Mouse (Mus musculus) adrenal gland (tissue): ENCODE data around the gene Adig.

ENCODE experiments used
- intact Hi-C: fragments of 180-260 bp; cut with DNase I; formaldehyde crosslinking; loops from one replicate; pipeline ENCODE4 v1.15.1; 2025
- long read RNA-seq, 2 experiments: library from polyadenylated mRNA; unstranded; transcript quantifications; one replicate each; pipeline ENCODE4 v2.0.0; 2020; ENCODE audit warnings: borderline replicate concordance in 1 of 2; ENCODE audit not compliant: insufficient replicate concordance in 1 of 2

The Adig gene
- long read RNA-seq, experiment 1, partial matches to known transcripts, result 0 of 3 reads
- long read RNA-seq, experiment 1, other reads (novel, unspliced or antisense), result 0 of 3 reads
- long read RNA-seq, experiment 2, partial matches to known transcripts, result 0 of 4 reads
- long read RNA-seq, experiment 2, other reads (novel, unspliced or antisense), result 4 of 4 reads

GRCm38 (mm10) chr2:158501836-158502812 lies at the start of gene Adig:
Gene Adig (plus strand): TSS chr2:158502612.
- intact Hi-C loops, result no loop called here

DNA sequence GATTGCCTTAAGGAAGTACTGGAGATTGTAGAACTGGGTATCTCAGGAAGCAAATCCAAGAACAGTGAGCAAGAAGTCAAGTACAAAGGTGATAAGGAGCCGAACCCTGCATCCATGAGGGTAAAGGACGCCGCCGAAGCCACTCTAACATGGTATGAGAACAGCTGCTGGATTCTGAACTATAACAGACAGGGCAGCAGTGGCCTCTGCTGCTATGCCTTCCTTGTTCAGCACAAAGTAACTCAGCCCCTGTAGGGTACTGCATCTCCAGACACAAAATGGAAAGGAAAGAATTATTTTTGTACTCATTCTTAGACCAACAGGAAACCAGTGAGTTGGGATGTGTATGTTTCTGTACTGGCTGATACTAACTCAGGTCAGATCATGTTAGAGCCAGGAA lies 46.0 kb upstream of the Adig start:
- intact Hi-C loops, result no loop called here

DNA sequence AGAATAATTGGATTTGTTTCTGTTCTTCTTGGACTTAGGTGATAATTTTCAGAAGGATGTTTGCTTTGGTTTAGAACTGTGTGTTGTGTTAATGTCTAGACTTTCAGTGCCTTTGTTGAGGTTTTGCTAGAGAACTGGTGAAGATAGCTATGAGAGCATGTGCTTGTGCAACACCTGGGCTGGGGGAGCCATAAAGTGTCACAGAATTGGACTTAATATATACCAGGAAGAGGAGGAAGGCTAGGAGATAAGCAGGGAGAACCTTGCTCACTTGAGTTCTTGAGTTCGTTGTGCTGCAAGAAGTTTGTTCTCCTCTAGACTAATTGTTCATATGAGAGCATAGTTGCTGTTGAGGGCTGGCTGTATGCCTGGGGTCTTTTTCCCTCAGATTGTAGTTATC lies 44.8 kb upstream of the Adig start:
- intact Hi-C loops, result no loop called here

DNA sequence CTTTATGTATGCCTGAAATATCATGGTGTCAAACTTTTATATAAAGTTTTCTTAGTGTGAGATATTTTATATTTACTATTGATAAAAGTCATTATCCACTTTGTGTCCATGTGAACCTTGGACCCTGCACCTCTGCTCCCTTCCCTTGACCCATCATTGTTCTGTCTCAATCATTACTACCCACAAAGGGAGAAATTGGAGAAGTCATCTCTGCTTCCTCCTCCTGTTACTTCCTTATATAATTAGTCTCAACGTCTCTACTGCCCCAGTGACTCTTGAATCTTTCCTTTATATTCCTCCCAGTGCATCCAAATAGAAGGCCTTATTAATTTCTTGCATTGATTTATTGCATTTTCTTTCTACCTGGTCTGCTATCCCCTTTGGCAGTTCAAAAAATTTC lies 40.0 kb upstream of the Adig start:
- intact Hi-C loops, result no loop called here

- intact Hi-C loops, result no loop called here
These were observed 28.3 kb upstream of the Adig start for GRCm38 (mm10) chr2:158474159-158474558.

DNA sequence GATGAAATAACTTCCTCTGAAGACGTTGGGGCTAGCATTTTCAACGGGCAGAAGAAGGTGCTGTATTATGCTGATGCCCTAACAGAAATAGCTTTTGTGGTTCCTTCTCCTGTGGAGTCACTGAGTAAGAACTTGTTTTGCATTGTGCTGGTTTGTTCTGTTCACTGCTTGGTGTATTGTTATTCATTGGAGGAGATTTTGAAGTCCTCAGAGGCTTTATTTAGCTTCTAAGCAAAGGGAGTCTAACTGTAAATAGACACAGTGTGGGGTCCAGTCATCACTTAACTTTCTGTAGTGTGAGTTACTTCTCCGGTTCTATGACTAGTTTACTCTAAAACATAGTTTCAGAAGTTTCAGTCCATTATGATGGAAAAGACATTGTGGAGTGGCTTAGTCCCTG lies 24.8 kb upstream of the Adig start:
- intact Hi-C loops, result loop anchor here (5.0 kb wide), 1 partner anchor 40 kb away; no protein-coding TSS in a partner anchor

DNA sequence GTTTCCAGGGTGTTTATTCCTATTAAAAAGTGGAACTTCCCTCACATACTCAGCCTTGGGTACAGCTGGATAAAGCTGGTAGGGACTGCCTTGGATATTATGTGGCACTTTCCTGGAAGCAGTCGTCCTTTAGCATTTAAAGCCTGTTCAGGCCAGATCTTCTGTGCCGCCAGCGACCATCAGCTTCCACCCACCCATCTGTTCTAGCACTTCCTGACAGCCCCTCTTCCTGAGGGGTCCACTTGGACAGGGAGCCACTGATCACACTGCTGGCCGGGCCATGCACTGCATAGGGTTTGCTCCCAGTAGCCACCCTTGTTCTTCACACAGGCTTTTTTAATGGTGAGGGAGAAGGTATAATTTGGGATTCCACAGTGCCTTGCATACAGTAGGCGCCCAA lies 4.0 kb upstream of the Adig start:
- intact Hi-C loops, result no loop called here

- intact Hi-C loops, result no loop called here
These were observed 814 bp downstream of the Adig start for GRCm38 (mm10) chr2:158503226-158503625.

DNA sequence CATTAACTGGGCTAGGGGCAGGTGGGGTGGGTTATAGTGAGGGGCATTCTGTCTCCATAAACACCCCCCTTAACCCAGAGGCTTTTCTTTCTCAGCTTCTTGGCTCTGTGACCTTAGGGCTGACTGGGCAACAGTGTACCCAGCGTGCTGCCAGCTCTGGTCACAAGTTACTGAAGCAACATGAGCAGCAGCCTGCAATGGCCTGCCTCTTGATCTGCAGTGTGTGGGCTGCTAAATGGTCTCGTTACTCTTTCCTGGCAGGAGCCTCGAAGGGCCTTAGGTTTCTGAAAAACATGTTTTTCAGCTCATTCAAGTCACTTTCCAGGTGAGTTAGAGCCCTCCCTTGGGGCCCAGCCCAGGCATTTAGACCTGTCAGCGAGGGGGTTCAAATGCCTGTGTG lies 1.3 kb downstream of the Adig start:
- intact Hi-C loops, result no loop called here

- intact Hi-C loops, result no loop called here
These were observed 4.1 kb downstream of the Adig start for GRCm38 (mm10) chr2:158506475-158506874.

GRCm38 (mm10) chr2:158507046-158507445 lies 4.6 kb downstream of the Adig start:
- intact Hi-C loops, result no loop called here

- intact Hi-C loops, result no loop called here
These were observed 8.3 kb downstream of the Adig start for GRCm38 (mm10) chr2:158510665-158511064.

DNA sequence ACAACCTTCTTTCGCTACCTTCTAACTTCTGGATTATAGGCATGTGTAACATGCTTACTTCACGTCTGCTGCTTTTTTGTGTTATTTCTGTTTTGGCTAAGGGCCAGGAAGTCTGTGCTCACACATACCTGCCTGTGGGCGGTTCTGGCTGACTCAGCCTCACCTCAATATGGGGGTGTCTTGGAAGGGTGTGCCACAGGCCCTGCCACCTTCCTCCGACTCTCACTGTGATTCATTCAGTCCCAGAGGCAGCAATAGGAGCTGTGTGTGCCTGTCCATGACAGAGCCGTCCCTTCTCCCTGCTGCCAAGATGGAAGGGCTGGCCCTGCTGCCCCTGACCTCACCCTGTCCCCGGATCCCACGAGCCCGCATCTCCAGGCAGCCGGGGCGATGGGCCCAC lies 10.1 kb downstream of the Adig start, which contains the start of gene Arhgap40:
TSS of gene Arhgap40 (plus strand) at position 269 of the 400 bp plus-strand sequence.
- intact Hi-C loops, result no loop called here

DNA sequence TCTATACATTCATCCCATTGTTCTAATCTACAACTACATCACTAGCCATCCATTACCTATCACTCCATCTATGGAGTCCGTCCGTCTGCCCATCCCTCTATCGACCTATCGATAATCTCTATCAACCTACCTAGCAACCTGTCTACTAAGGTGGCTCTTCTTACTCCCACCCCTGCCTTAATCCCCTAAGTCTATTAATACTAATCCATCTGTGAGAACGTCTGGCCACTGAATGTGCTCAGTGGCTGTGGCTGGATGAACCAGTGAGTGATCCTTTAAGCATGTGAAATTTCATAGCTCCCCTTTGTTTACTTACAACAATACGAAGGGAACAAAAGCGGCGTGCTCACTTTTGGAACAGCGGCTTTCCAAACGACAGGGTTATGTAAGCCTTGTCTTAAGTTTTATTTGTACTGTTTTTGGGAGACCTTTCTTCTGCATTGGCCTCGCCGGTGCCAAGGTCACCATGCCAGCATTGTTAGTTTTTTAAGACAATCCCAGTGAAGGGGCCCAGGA lies 11.5 kb downstream of the Adig start:
- intact Hi-C loops, result no loop called here

GRCm38 (mm10) chr2:158518583-158518982 lies 16.2 kb downstream of the Adig start:
- intact Hi-C loops, result no loop called here

DNA sequence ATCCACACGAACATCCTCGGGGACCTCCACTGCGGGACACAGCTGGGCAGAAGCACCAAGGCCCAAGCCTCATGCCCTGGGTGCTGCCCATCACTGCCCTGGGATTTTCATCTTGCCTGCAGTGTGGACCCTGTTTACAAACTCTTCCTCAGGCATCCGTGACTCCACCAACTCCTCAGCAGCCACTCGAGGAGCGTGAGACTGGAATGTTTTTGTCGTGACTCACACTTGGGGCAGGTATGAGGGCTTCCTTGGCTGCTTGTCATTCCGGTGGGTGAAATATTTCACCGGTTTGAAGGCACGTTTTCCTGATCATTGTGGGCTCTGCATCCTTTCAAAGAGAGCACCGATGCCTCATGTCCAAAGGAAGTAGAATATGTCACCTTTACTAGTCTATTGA lies 16.7 kb downstream of the Adig start:
- intact Hi-C loops, result no loop called here

DNA sequence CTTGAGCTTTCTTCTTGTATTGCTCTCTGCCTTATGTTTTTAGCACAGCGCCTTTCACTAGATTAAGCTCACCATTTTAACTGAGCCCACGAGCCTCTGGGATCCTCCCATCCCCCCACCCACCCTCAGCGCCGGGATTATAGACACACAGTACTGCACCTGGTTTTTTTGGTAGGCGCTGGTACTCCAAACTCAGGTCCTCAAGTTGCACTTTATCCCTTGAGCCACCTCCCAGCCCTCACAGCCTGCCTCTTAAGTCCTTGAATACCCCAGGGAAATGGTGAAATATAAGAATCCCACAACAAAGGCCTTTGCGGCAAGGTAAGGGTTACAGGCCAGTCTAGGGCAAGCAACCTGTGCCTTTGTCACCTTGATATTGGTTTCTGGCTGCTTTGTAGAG lies 17.4 kb downstream of the Adig start:
- intact Hi-C loops, result no loop called here

- intact Hi-C loops, result no loop called here
These were observed 20.6 kb downstream of the Adig start for GRCm38 (mm10) chr2:158523060-158523459.

DNA sequence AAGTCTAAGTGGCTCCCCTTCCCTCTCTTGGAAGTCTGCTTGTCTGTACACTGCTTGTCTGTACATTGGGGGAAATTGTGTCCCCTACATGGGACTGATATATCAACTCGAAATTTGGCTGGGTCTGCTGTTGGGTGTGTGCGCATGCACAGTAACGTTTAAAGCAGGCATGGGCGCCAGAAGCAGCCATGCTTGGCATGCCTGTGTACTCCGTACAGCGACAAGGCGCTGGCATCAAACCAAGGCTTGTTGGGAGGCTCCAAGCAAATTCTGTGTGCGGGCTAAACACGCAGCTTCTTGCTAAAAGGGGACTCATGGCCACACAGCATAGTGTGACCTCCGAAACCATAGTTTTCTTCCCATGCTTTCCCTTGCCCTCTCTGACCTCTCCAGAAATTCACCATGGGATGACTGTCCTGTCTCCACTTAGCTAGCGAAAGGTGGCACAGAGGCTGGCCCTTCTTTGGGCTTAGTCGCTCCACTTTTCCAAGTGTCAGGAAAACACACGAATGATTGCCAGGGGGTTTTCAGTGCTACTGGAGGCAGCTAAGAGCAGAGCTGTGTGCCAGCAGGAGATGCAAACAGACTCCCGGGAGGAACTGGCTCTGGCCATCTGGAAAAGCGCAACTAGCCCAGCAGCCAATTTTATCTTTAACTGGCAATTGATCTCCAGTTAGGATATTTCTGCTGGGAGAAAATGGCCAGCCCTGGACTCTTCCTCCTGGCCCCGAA lies 21.9 kb downstream of the Adig start:
- intact Hi-C loops, result no loop called here

DNA sequence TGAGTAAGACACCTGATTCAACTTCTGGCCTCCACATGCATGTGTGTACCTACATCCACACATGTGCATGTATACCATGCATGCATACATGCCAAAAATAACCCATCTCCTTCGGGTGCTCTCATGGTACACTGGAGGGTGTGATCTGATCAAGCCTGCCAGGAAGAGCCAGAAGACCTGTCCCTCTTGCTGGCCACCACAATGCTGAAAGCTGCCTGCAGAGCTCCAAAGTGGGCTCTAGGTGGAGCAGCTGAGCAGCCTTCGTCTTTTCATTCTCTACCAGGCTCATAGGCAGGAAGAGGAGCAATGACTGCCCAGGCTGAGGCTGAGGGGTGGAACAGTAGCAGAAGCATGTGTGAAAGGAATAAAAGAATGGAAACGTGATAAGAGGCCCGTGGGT lies 31.7 kb downstream of the Adig start:
- intact Hi-C loops, result no loop called here

DNA sequence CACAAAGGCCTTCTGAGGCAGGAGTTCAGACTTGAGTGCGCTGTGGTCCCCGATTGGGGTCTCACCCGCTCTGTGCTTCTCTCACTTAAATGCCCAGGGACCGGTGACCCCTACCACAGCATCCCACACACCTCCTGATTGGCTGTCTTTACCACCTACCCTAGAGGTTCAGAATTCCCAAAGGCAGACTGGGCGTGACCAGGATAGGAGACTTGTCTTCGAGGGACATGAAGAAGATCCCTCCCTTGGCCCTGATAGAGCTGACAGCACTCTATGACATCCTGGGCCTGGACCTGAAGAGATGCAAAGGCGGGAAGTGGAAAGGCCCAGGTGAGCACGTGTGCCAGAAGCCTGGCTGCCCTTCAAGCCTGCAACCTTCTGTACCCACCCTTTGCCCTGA lies 32.1 kb downstream of the Adig start:
- intact Hi-C loops, result no loop called here
